Mouse (Mus musculus): ENCODE results near the gene Sgk1. TPM values are rescaled to one million over a fixed set of nuclear protein-coding genes. Genes with fewer than 3 reads are reported as not detected.

The Sgk1 gene
- polyA plus RNA-seq, 1 experiment: 10.3 TPM

DNA sequence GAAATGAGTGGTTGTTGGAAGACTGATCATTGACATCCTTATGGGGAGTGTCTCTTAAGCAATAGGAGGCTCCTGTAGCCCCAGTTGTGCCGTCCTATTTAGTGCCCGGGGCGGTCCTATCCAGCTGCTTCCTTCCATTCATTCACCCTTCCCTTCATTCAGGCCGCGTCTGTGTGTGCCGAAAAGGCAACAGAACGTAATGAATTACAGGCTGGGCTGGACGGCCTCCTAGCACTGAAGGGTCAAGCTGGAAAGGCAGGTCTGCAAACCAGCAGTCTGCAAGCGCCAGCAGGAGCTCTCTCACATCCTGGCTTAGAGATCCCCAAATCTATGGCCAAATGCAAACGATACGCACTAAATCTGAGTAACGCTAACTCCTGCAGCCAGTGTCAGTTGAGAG, 1.6 kb downstream of the Sgk1 start:
- no peak for TF ChIP-seq POLR2A (IDR thresholded peaks at IDR 0.05; ENCODE audit: insufficient read length, low read depth)
- TF ChIP-seq USF1 (IDR thresholded peaks at IDR 0.05; ENCODE audit: low read depth): no peak
- no peak for TF ChIP-seq TCF12 (IDR thresholded peaks at IDR 0.05; ENCODE audit: insufficient read depth, poor library complexity, severe bottlenecking)
- no peak for TF ChIP-seq MAX (IDR thresholded peaks at IDR 0.05; ENCODE audit: low read depth)
- no peak for TF ChIP-seq SRF (IDR thresholded peaks at IDR 0.05; ENCODE audit: control insufficient read depth, insufficient read length, low read depth)
- no peak for TF ChIP-seq MYOD1 (IDR thresholded peaks at IDR 0.05; ENCODE audit: control insufficient read depth in 1 of 3, insufficient read length in 2 of 3, low read depth in 2 of 3)
- TF ChIP-seq POLR2AphosphoS2 (IDR thresholded peaks at IDR 0.05; ENCODE audit: insufficient read length, low read depth): no peak
- no peak for TF ChIP-seq MYOG (IDR thresholded peaks at IDR 0.05; ENCODE audit: control insufficient read depth in 1 of 3, insufficient read depth in 1 of 3, insufficient read length in 2 of 3, low read depth in 2 of 3)
- TF ChIP-seq CEBPB (IDR thresholded peaks at IDR 0.05; ENCODE audit: insufficient read depth, poor library complexity, severe bottlenecking): no peak
- no peak for TF ChIP-seq REST (IDR thresholded peaks at IDR 0.05; ENCODE audit: insufficient read depth, insufficient read length)
- no peak for TF ChIP-seq E2F4 (IDR thresholded peaks at IDR 0.05; ENCODE audit: insufficient read depth)
- TF ChIP-seq TCF3 (IDR thresholded peaks at IDR 0.05; ENCODE audit: insufficient read length, low read depth): no peak
- H3ac ChIP-seq (ENCODE audit: control insufficient read depth, insufficient read length): no peak overlapping the region
- no peaks in the 10 kb centered on the region for H3K27me3 ChIP-seq (ENCODE audit: control insufficient read depth, insufficient read depth, insufficient read length)
- no peak overlapping the region for H3K4me3 ChIP-seq
- no peaks in the 10 kb centered on the region for H3K79me2 ChIP-seq (ENCODE audit: control insufficient read depth, insufficient read depth)
- no peak overlapping the region for H3K4me2 ChIP-seq (ENCODE audit: low read depth)
- no peaks in the 10 kb centered on the region for H3K36me3 ChIP-seq (ENCODE audit: control insufficient read depth, insufficient read depth)

- Histone ChIP-seq H3ac (ENCODE audit: control insufficient read depth, insufficient read length) (no peak overlapping the region), H3K4me2 (ENCODE audit: low read depth) (no peak overlapping the region), H3K27me3 (ENCODE audit: control insufficient read depth, insufficient read depth, insufficient read length) (no peaks in the 10 kb centered on the region), H3K36me3 (ENCODE audit: control insufficient read depth, insufficient read depth) (no peaks in the 10 kb centered on the region), H3K79me2 (ENCODE audit: control insufficient read depth, insufficient read depth) (no peaks in the 10 kb centered on the region), H3K4me3 (no peak overlapping the region)
- no peak for TF ChIP-seq CEBPB (IDR thresholded peaks at IDR 0.05; ENCODE audit: insufficient read depth, poor library complexity, severe bottlenecking)
- no peak for TF ChIP-seq MYOD1 (IDR thresholded peaks at IDR 0.05; ENCODE audit: control insufficient read depth in 1 of 3, insufficient read length in 2 of 3, low read depth in 2 of 3)
Observed at GRCm38 (mm10) chr10:21884534-21884933, 2.5 kb downstream of the Sgk1 start.

- no peak for TF ChIP-seq TCF3 (IDR thresholded peaks at IDR 0.05; ENCODE audit: insufficient read length, low read depth)
- no peak for TF ChIP-seq MAX (IDR thresholded peaks at IDR 0.05; ENCODE audit: low read depth)
- no peak for TF ChIP-seq POLR2A (IDR thresholded peaks at IDR 0.05; ENCODE audit: insufficient read length, low read depth)
- no peak for TF ChIP-seq MYOD1 (IDR thresholded peaks at IDR 0.05; ENCODE audit: control insufficient read depth in 1 of 3, insufficient read length in 2 of 3, low read depth in 2 of 3)
- TF ChIP-seq USF1 (IDR thresholded peaks at IDR 0.05; ENCODE audit: low read depth): no peak
- TF ChIP-seq SRF (IDR thresholded peaks at IDR 0.05; ENCODE audit: control insufficient read depth, insufficient read length, low read depth): no peak
- no peak for TF ChIP-seq TCF12 (IDR thresholded peaks at IDR 0.05; ENCODE audit: insufficient read depth, poor library complexity, severe bottlenecking)
- Histone ChIP-seq H3ac (ENCODE audit: control insufficient read depth, insufficient read length) (no peak overlapping the region), H3K79me2 (ENCODE audit: control insufficient read depth, insufficient read depth) (no peaks in the 10 kb centered on the region), H3K36me3 (ENCODE audit: control insufficient read depth, insufficient read depth) (no peaks in the 10 kb centered on the region), H3K4me2 (ENCODE audit: low read depth) (no peak overlapping the region), H3K4me3 (no peak overlapping the region), H3K27me3 (ENCODE audit: control insufficient read depth, insufficient read depth, insufficient read length) (no peaks in the 10 kb centered on the region)
Observed at GRCm38 (mm10) chr10:21889141-21889765, 7.3 kb downstream of the Sgk1 start.

DNA sequence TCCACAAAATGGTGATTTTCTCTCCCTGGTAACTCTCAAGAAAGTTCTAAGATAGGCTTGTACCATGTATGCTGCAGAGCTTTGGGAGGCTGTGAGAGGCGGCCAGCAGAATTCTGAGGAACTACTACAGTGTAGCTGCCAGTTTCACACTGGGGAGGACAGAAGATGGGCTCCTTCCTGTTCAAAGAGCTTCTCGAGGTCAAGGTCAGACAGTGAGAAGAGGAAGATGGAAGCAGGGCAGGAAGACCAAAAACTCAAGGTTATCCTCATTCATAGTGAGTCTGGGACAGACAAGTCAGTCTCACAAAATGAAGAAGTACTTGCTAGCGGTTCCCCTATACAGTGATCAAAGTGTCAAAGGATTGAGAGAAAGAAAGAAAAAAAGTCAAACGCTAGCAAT, 8.3 kb downstream of the Sgk1 start:
- no peak overlapping the region for H3K4me2 ChIP-seq (ENCODE audit: low read depth)
- no peaks in the 10 kb centered on the region for H3K27me3 ChIP-seq (ENCODE audit: control insufficient read depth, insufficient read depth, insufficient read length)
- H3K79me2 ChIP-seq (ENCODE audit: control insufficient read depth, insufficient read depth): no peaks in the 10 kb centered on the region
- H3ac ChIP-seq (ENCODE audit: control insufficient read depth, insufficient read length): no peak overlapping the region
- H3K4me3 ChIP-seq: no peak overlapping the region
- TF ChIP-seq USF1 (IDR thresholded peaks at IDR 0.05; ENCODE audit: low read depth) (no peak), REST (IDR thresholded peaks at IDR 0.05; ENCODE audit: insufficient read depth, insufficient read length) (no peak), E2F4 (IDR thresholded peaks at IDR 0.05; ENCODE audit: insufficient read depth) (no peak), POLR2AphosphoS2 (IDR thresholded peaks at IDR 0.05; ENCODE audit: insufficient read length, low read depth) (no peak), TCF12 (IDR thresholded peaks at IDR 0.05; ENCODE audit: insufficient read depth, poor library complexity, severe bottlenecking) (no peak), MAX (IDR thresholded peaks at IDR 0.05; ENCODE audit: low read depth) (no peak), MYOG (IDR thresholded peaks at IDR 0.05; ENCODE audit: control insufficient read depth in 1 of 3, insufficient read depth in 1 of 3, insufficient read length in 2 of 3, low read depth in 2 of 3) (no peak), TCF3 (IDR thresholded peaks at IDR 0.05; ENCODE audit: insufficient read length, low read depth) (no peak), MYOD1 (IDR thresholded peaks at IDR 0.05; ENCODE audit: control insufficient read depth in 1 of 3, insufficient read length in 2 of 3, low read depth in 2 of 3) (no peak)
- no peaks in the 10 kb centered on the region for H3K36me3 ChIP-seq (ENCODE audit: control insufficient read depth, insufficient read depth)

- TF ChIP-seq USF1 (IDR thresholded peaks at IDR 0.05; ENCODE audit: low read depth) (no peak), CEBPB (IDR thresholded peaks at IDR 0.05; ENCODE audit: insufficient read depth, poor library complexity, severe bottlenecking) (no peak), E2F4 (IDR thresholded peaks at IDR 0.05; ENCODE audit: insufficient read depth) (no peak), REST (IDR thresholded peaks at IDR 0.05; ENCODE audit: insufficient read depth, insufficient read length) (no peak)
- Histone ChIP-seq H3K36me3 (ENCODE audit: control insufficient read depth, insufficient read depth) (no peaks in the 10 kb centered on the region), H3K4me2 (ENCODE audit: low read depth) (no peak overlapping the region), H3ac (ENCODE audit: control insufficient read depth, insufficient read length) (no peak overlapping the region), H3K4me3 (no peak overlapping the region), H3K27me3 (ENCODE audit: control insufficient read depth, insufficient read depth, insufficient read length) (no peaks in the 10 kb centered on the region), H3K79me2 (ENCODE audit: control insufficient read depth, insufficient read depth) (no peaks in the 10 kb centered on the region)
Observed at GRCm38 (mm10) chr10:21891442-21891841, 9.5 kb downstream of the Sgk1 start.

Data from myocyte (in vitro differentiated cells).